Mouse (Mus musculus) right cerebral cortex, adult 2 months (tissue): Measurements from ENCODE around the gene Il18rap.

Source experiments
- DNase-seq, 2 experiments: peaks; one replicate each; pipeline ENCODE4 v3.0.0; 2021 to 2022; ENCODE audit warnings: low spot score in 2 of 2

Gene Il18rap

GRCm38 (mm10) chr1:40514851-40515585 is at the start of gene Il18rap:
TSS of gene Il18rap (plus strand) at chr1:40515362.
- no peak for DNase-seq

- DNase-seq = no peak
Observed at GRCm38 (mm10) chr1:40465477-40466430, 49.4 kb upstream of the Il18rap start, which contains the start of gene Il18r1. TSS of gene Il18r1 (plus strand) at chr1:40465552.

GRCm38 (mm10) chr1:40467306-40467705 is 47.9 kb upstream of the Il18rap start:
- DNase-seq = no peak

GRCm38 (mm10) chr1:40468805-40469204 is 46.4 kb upstream of the Il18rap start:
- DNase-seq = no peak

- DNase-seq = no peak
Observed at GRCm38 (mm10) chr1:40469900-40470299, 45.3 kb upstream of the Il18rap start.

- DNase-seq = no peak
Observed at GRCm38 (mm10) chr1:40472401-40472800, 42.8 kb upstream of the Il18rap start.

GRCm38 (mm10) chr1:40473640-40474039 is 41.5 kb upstream of the Il18rap start:
- no peak for DNase-seq

- no peak for DNase-seq
Observed at GRCm38 (mm10) chr1:40474336-40474735, 40.8 kb upstream of the Il18rap start.

- no peak for DNase-seq
Observed at GRCm38 (mm10) chr1:40475697-40476096, 39.5 kb upstream of the Il18rap start.

- DNase-seq = no peak
Observed at GRCm38 (mm10) chr1:40476756-40477155, 38.4 kb upstream of the Il18rap start.

- DNase-seq = no peak
Observed at GRCm38 (mm10) chr1:40479505-40479923, 35.6 kb upstream of the Il18rap start.

GRCm38 (mm10) chr1:40494594-40494993 is 20.6 kb upstream of the Il18rap start:
- no peak for DNase-seq

- no peak for DNase-seq
Observed at GRCm38 (mm10) chr1:40499708-40500107, 15.5 kb upstream of the Il18rap start.

GRCm38 (mm10) chr1:40501126-40501525 is 14.0 kb upstream of the Il18rap start:
- no peak for DNase-seq

GRCm38 (mm10) chr1:40501546-40502398 is 13.4 kb upstream of the Il18rap start:
- no peak for DNase-seq

GRCm38 (mm10) chr1:40504548-40504947 is 10.6 kb upstream of the Il18rap start:
- no peak for DNase-seq

GRCm38 (mm10) chr1:40516364-40516763 is 1.2 kb downstream of the Il18rap start:
- no peak for DNase-seq

GRCm38 (mm10) chr1:40522918-40523317 is 7.8 kb downstream of the Il18rap start:
- no peak for DNase-seq

- DNase-seq = no peak
Observed at GRCm38 (mm10) chr1:40523971-40524722, 9.0 kb downstream of the Il18rap start.

- DNase-seq = no peak
Observed at GRCm38 (mm10) chr1:40529287-40529686, 14.1 kb downstream of the Il18rap start.

GRCm38 (mm10) chr1:40537577-40537976 is 22.4 kb downstream of the Il18rap start:
- no peak for DNase-seq
